Mouse (Mus musculus) right cerebral cortex, postnatal 14 days (tissue): ENCODE measurements around the gene Trak1.

ENCODE experiments used
- DNase-seq: peaks from one replicate; pipeline ENCODE4 v3.0.0; 2022

The Trak1 gene

DNA sequence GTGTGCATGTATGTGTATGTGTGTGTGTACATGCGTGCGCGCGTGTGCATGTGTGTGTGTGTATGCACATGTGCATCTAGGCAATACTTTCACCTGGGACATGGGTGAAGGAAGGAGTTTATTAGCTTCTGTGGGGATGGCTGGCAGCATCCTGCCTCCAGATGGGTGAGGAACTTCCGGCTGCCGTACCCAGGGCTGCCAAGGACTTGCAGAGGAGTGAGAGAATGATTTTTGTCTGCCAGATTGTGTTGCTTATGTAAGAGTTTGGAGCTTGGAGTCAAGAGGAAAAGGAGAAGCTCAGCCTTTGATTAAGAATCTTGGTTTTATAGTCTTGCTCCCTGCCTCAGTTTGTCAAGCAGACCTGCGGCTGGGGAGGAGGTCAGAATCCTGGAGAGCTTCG, 208.0 kb downstream of the Trak1 start:
- DNase-seq: peak; percentile 58

DNA sequence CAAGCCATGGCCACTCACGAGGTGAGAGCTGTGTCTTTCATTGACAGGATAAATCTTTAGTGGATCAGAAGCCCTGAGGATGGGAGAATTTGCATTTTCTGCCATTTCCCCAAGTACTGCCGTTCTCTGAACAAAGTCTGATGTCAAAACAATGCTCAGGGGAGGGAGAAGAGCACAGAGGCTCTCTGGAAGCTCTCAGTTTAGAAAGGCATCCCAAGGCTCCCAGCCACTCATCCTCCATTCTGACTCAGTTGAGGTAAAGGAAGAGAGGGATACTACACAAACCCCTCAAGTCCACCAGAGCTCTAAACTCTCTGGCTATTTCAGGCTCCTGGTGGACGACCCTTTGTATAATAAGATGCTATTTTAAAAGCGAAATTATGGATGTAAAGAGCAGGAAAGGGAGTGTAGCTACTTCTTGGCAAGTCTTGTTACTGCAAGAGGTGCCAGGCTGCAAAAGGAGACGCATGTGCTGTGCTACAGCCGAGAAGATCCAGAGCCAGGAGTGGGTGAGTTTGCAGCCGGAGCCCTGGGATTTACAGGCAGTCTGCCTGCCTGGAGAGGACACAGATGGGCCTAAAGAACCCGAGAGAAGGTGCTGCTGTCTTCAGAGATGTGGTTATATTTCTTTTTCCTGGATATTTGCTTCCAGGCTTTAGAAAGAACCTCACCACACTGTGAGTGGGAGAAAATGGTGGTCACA, 209.3 kb downstream of the Trak1 start:
- DNase-seq: peak; percentile 56

DNA sequence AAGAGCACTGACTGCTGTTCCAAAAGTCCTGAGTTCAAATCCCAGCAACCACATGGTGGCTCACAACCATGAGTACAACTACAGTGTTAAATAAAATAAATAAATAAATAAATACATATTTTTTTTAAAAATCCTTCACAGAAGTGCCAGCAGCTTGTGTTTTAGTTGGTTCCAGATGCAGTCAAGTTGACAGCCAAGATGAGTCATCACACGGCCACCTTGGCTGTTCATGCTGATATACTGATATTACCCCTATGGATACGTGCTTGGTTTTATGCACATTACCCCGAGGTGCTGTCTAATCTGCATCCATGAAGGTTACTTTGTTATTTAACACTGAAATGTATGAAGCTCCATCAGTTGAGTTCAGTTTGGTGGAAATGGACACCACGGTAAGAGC, 214.6 kb downstream of the Trak1 start:
- DNase-seq: no peak

DNA sequence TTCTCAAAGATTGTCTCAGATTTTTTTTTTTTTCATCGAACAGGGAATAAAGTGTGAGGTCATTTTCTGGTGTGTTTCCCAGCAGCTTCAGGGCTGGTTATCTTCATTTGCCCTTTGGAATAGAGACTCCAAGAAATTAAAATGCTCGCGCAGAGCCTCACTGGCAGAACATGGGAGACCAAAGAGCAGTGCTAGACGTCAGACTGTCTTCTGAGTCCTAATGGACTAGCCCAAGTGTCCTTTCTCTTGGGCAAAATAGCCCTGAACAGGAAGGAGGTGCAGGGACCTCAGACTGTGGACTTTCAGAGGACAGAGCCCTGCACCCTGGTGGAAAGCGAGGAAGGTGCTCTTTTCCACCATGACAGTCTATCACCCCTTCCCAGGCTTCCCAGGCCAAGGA, 217.2 kb downstream of the Trak1 start:
- no peak for DNase-seq

DNA sequence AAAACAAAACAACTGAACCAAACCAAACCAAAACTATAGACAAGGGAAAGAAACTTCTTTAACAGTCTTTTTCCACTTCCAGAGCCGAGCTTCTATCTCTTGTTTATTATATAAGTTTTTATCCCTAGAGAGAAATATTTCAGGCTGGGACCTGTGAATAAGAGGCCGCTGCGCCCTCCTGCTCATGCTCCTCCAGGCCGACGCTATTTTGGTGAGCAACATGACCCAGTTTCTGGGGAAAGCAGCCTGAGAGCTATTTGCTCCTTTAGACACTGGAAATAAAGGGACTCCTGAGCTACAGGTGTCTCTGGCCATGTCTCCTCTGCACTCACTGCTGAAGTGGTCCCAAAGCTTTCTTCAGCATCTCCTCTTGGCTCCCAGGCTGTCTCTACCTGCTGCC, 222.7 kb downstream of the Trak1 start:
- DNase-seq: no peak
